Mouse (Mus musculus): ENCODE data around the gene Acot3. TPM values are rescaled to one million over a fixed set of nuclear protein-coding genes. Genes with fewer than 3 reads are reported as not detected.
"Not testable (repeated sequence)": the region's sequence is repeated elsewhere in the genome, so short reads cannot be mapped to it uniquely, and the experiment has no call there.

The Acot3 gene
- polyA plus RNA-seq (2016; fragmentation: Nextera tagmentation; extraction: Ambion mirVana): 0.38 and 0.49 TPM in 2 replicates

- Histone ChIP-seq H3K4me3 (peak within 1 kb of the TSS; percentile 47; the same call in 1 of the 2 replicates), H3K36me3 (no peaks in the 10 kb centered on the region), H3K4me1 (no peaks in the 10 kb centered on the region), H3K27ac (no peak within 1 kb of the TSS), H3K27me3 (peaks cover 17% of the 10 kb centered on the region; the same call in 1 of the 2 replicates), H3K9ac (no peak within 1 kb of the TSS), H3K4me2 (replicated peaks) (no peak within 1 kb of the TSS), H3K9me3 (0 out of 2 replicates have a peak, but pooled peaks cover 6% of the 10 kb centered on the region)
- WGBS: 78% methylated on average over 5 of the region's 5 CpGs
- no peak for ATAC-seq (ENCODE audit: insufficient number of reproducible peaks, insufficient read depth, low FRiP score, low TSS enrichment)
Measured at GRCm38 (mm10) chr12:84051937-84052474, at the start of gene Acot3. Gene Acot3, plus strand, starts transcription at chr12:84052144.

GRCm38 (mm10) chr12:84003866-84004265, 48.1 kb upstream of the Acot3 start:
- Histone ChIP-seq H3K4me2 (replicated peaks) (no peak overlapping the region), H3K27ac (no peak overlapping the region), H3K36me3 (no peaks in the 10 kb centered on the region), H3K4me1 (peaks cover 2% of the 10 kb centered on the region; the same call in 1 of the 2 replicates), H3K9me3 (no peaks in the 10 kb centered on the region; the same call in 1 of the 2 replicates), H3K27me3 (no peaks in the 10 kb centered on the region), H3K9ac (no peak overlapping the region), H3K4me3 (no peak overlapping the region)
- WGBS: 83% methylated on average over 1 of the region's 1 CpGs
- no peak for ATAC-seq (ENCODE audit: insufficient number of reproducible peaks, insufficient read depth, low FRiP score, low TSS enrichment)

- H3K36me3 ChIP-seq: no peaks in the 10 kb centered on the region
- no peak overlapping the region for H3K4me2 ChIP-seq (replicated peaks)
- H3K4me1 ChIP-seq: peaks cover 19% of the 10 kb centered on the region
- no peaks in the 10 kb centered on the region for H3K27me3 ChIP-seq
- no peaks in the 10 kb centered on the region for H3K9me3 ChIP-seq
- no peak overlapping the region for H3K9ac ChIP-seq
- no peak for ATAC-seq (ENCODE audit: insufficient number of reproducible peaks, insufficient read depth, low FRiP score, low TSS enrichment)
- no peak overlapping the region for H3K27ac ChIP-seq
- no peak overlapping the region for H3K4me3 ChIP-seq
- 92% methylated on average over 12 of the region's 12 CpGs for WGBS
Measured at GRCm38 (mm10) chr12:84008251-84008650, 43.7 kb upstream of the Acot3 start.

- H3K9ac ChIP-seq: no peak overlapping the region
- peak overlapping the region; percentile 52 for H3K4me2 ChIP-seq (replicated peaks)
- no peaks in the 10 kb centered on the region for H3K9me3 ChIP-seq
- H3K27ac ChIP-seq: 0 out of 2 replicates have a peak overlapping the region, but pooled peaks have one; percentile 50
- no peaks in the 10 kb centered on the region for H3K27me3 ChIP-seq
- H3K4me3 ChIP-seq: peak overlapping the region; percentile 47
- ATAC-seq (ENCODE audit: insufficient number of reproducible peaks, insufficient read depth, low FRiP score, low TSS enrichment): no peak
- H3K36me3 ChIP-seq: no peaks in the 10 kb centered on the region
- 69% methylated on average over 8 of the region's 8 CpGs for WGBS
- peaks cover 19% of the 10 kb centered on the region for H3K4me1 ChIP-seq
Measured at GRCm38 (mm10) chr12:84008729-84009128, 43.2 kb upstream of the Acot3 start.

GRCm38 (mm10) chr12:84009171-84009965, 42.6 kb upstream of the Acot3 start, which contains the start of gene Acot1:
Gene Acot1, plus strand, starts transcription at chr12:84009490.
- H3K36me3 ChIP-seq, H3K9me3 ChIP-seq, H3K27me3 ChIP-seq: not testable (repeated sequence)
- peaks cover 19% of the 10 kb centered on the region for H3K4me1 ChIP-seq
- peak; percentile 93 for ATAC-seq (ENCODE audit: insufficient number of reproducible peaks, insufficient read depth, low FRiP score, low TSS enrichment)
- H3K9ac ChIP-seq: peak within 1 kb of the TSS; percentile 60
- 0 out of 2 replicates have a peak within 1 kb of the TSS, but pooled peaks have one; percentile 50 for H3K27ac ChIP-seq
- peak within 1 kb of the TSS; percentile 47 for H3K4me3 ChIP-seq
- peak within 1 kb of the TSS; percentile 52 for H3K4me2 ChIP-seq (replicated peaks)
- WGBS: 1% methylated on average over 53 of the region's 70 CpGs

GRCm38 (mm10) chr12:84010201-84010600, 41.7 kb upstream of the Acot3 start:
- H3K4me3 ChIP-seq: peak overlapping the region; percentile 47
- peaks cover 19% of the 10 kb centered on the region for H3K4me1 ChIP-seq
- no peak for ATAC-seq (ENCODE audit: insufficient number of reproducible peaks, insufficient read depth, low FRiP score, low TSS enrichment)
- H3K9ac ChIP-seq: no peak overlapping the region
- peak overlapping the region; percentile 52 for H3K4me2 ChIP-seq (replicated peaks)
- no peak overlapping the region for H3K27ac ChIP-seq
- peaks cover 5% of the 10 kb centered on the region; the same call in 1 of the 2 replicates for H3K36me3 ChIP-seq
- WGBS: 79% methylated on average over 3 of the region's 3 CpGs
- no peaks in the 10 kb centered on the region for H3K27me3 ChIP-seq
- no peaks in the 10 kb centered on the region for H3K9me3 ChIP-seq

GRCm38 (mm10) chr12:84011251-84012040, 40.5 kb upstream of the Acot3 start:
- no peak for ATAC-seq (ENCODE audit: insufficient number of reproducible peaks, insufficient read depth, low FRiP score, low TSS enrichment)
- H3K36me3 ChIP-seq: peaks cover 8% of the 10 kb centered on the region; the same call in 1 of the 2 replicates
- no peaks in the 10 kb centered on the region for H3K27me3 ChIP-seq
- H3K4me1 ChIP-seq: peaks cover 19% of the 10 kb centered on the region
- H3K9me3 ChIP-seq: no peaks in the 10 kb centered on the region
- H3K27ac ChIP-seq: 0 out of 2 replicates have a peak overlapping the region, but pooled peaks have one; percentile 11
- H3K9ac ChIP-seq: no peak overlapping the region
- 55% methylated on average over 12 of the region's 12 CpGs for WGBS
- peak overlapping the region; percentile 52 for H3K4me2 ChIP-seq (replicated peaks)
- no peak overlapping the region for H3K4me3 ChIP-seq

GRCm38 (mm10) chr12:84013130-84013529, 38.8 kb upstream of the Acot3 start:
- H3K4me1 ChIP-seq: peaks cover 19% of the 10 kb centered on the region
- no peak overlapping the region for H3K4me3 ChIP-seq
- WGBS: 73% methylated on average over 6 of the region's 6 CpGs
- H3K9me3 ChIP-seq: no peaks in the 10 kb centered on the region
- H3K4me2 ChIP-seq (replicated peaks): no peak overlapping the region
- H3K27ac ChIP-seq: no peak overlapping the region
- no peak overlapping the region for H3K9ac ChIP-seq
- H3K27me3 ChIP-seq: no peaks in the 10 kb centered on the region
- H3K36me3 ChIP-seq: peaks cover 8% of the 10 kb centered on the region; the same call in 1 of the 2 replicates
- ATAC-seq (ENCODE audit: insufficient number of reproducible peaks, insufficient read depth, low FRiP score, low TSS enrichment): no peak

- H3K27me3 ChIP-seq: no peaks in the 10 kb centered on the region
- ATAC-seq (ENCODE audit: insufficient number of reproducible peaks, insufficient read depth, low FRiP score, low TSS enrichment): no peak
- peaks cover 18% of the 10 kb centered on the region for H3K4me1 ChIP-seq
- WGBS: 93% methylated on average over 7 of the region's 7 CpGs
- H3K36me3 ChIP-seq: peaks cover 8% of the 10 kb centered on the region; the same call in 1 of the 2 replicates
- no peak overlapping the region for H3K9ac ChIP-seq
- no peak overlapping the region for H3K4me3 ChIP-seq
- no peak overlapping the region for H3K4me2 ChIP-seq (replicated peaks)
- H3K27ac ChIP-seq: no peak overlapping the region
- H3K9me3 ChIP-seq: no peaks in the 10 kb centered on the region
Measured at GRCm38 (mm10) chr12:84013701-84014100, 38.2 kb upstream of the Acot3 start.

- H3K9me3 ChIP-seq; ATAC-seq (ENCODE audit: insufficient number of reproducible peaks, insufficient read depth, low FRiP score, low TSS enrichment); H3K27me3 ChIP-seq; H3K4me2 ChIP-seq (replicated peaks); H3K4me3 ChIP-seq; H3K27ac ChIP-seq; H3K4me1 ChIP-seq; H3K9ac ChIP-seq; H3K36me3 ChIP-seq: not testable (repeated sequence)
- 59% methylated on average over 7 of the region's 7 CpGs for WGBS
Measured at GRCm38 (mm10) chr12:84020528-84020927, 31.4 kb upstream of the Acot3 start.

- not testable (repeated sequence) for H3K36me3 ChIP-seq; H3K27ac ChIP-seq; H3K9ac ChIP-seq; H3K4me3 ChIP-seq; H3K4me1 ChIP-seq; H3K9me3 ChIP-seq; H3K27me3 ChIP-seq; H3K4me2 ChIP-seq (replicated peaks); ATAC-seq (ENCODE audit: insufficient number of reproducible peaks, insufficient read depth, low FRiP score, low TSS enrichment)
- WGBS: 92% methylated on average over 4 of the region's 4 CpGs
Measured at GRCm38 (mm10) chr12:84022266-84022665, 29.7 kb upstream of the Acot3 start.

All from embryonic facial prominence, embryonic 12.5 days (tissue).